Mouse (Mus musculus) urinary bladder, postnatal 25 days (tissue): ENCODE measurements around the gene Spata18.

Source experiments
- DNase-seq: peaks from one replicate; pipeline ENCODE4 v3.0.0; 2022; ENCODE audit warnings: low spot score

The Spata18 gene

DNA sequence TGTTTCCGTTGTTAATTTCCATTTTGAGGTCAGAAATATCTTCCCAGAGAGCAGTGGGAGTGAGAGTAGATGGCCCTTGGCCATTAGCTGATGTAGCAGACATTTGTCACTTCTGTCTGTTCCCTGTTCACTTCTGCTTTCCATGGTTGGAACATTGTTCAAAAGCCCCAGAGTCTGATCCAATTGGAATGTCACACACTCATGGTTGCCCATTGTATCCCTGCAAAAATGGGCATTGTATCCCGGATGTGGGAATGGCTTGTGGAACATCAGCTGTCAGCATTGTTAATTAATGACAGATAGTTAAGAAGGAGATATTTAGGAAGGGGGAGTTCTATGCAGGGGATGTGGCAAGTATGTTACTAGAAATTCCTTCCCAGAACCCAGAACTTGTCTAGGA is 65.8 kb downstream of the Spata18 start:
- no peak for DNase-seq

DNA sequence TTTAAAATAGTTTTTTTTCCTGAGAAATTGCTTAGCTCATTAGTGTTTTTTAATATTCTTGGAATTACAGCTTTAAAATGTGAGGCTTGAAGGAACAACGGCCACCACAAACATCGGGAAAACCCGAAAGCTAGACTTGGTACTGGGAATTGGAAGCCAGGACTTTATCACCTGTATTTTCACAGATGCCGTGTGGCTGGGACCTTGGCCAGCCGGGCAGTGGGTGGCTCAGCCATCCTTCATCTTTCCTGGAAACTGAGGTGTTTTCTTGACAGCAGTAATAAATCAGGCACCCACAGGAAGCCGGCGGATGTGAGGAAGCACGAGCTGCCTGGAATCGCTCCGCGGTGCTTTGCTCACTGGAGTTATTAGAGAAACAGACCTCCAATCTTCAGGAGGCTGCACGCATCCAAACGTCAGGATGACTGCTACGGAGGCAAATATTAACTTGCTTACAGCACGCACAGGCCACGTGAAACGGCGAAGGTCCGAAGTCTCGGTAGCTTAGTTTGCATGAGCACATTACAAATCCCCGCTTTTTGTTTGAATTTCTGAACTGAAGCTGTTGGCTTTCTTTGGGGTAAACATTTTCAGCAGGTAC is 70.6 kb downstream of the Spata18 start:
- no peak for DNase-seq

- DNase-seq: no peak
Measured at GRCm38 (mm10) chr5:73725981-73726380, 74.8 kb downstream of the Spata18 start.

- DNase-seq: no peak
Measured at GRCm38 (mm10) chr5:73728651-73729050, 77.5 kb downstream of the Spata18 start.
